Mouse (Mus musculus) central nervous system, embryonic 11.5 days (tissue): ENCODE data around the gene 4930518I15Rik. TPM values are rescaled to one million over a fixed set of nuclear protein-coding genes. Genes with fewer than 3 reads are reported as not detected.

Source experiments
- polyA plus RNA-seq: library from polyadenylated mRNA; depleted of rRNA; stranded (reverse); fragments of >200 nt; gene quantifications from 2 replicates; pipeline ENCODE4 v1.2.3, GENCODE M21; 2012; rRNA removed

Gene 4930518I15Rik
- polyA plus RNA-seq: 3.0 and 5.1 TPM in 2 replicates

GRCm38 (mm10) chr2:156857835-156858234 is at the start of gene 4930518I15Rik:
4930518I15Rik (minus strand) TSS chr2:156857946.

GRCm38 (mm10) chr2:156887017-156887416 is 29.3 kb upstream of the 4930518I15Rik start, which contains the start of gene Sla2:
Sla2 (minus strand) TSS chr2:156887192.

DNA sequence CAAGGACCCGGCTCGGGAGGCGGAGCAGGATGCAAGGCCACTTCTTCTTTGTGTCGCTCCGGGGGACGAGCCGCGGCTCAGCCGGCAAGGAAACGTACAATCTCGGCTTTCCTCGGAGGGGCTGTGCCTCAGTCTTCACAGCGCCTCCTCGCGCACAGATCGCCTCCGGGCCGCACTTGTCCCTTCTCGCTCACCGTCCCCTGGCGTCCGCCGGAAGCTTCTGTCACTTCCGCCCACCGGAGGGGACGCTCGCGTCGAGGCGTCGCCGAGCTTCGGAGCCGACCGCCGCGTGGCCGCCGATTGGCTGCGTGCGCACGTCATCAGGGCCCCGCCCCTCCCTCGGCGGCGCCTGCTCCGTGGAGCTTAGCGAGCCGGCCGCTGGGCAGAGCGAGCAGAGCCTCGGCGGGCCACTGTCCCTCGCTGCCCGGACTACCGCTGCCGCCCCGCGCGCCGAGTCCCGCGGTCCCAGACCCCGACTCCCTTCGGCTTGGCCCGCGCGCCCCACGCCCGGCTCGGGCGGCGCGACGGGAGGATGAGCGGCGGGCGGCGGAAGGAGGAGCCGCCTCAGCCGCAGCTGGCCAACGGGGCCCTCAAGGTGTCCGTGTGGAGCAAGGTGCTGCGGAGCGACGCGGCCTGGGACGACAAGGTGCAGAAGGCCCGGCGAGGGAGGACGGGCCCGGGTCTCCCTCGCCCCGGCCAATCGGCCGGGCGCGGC is 5.2 kb upstream of the 4930518I15Rik start, which contains the start of gene Rab5if:
Gene Rab5if, plus strand, starts transcription at position 357 of the 715 bp plus-strand sequence.

DNA sequence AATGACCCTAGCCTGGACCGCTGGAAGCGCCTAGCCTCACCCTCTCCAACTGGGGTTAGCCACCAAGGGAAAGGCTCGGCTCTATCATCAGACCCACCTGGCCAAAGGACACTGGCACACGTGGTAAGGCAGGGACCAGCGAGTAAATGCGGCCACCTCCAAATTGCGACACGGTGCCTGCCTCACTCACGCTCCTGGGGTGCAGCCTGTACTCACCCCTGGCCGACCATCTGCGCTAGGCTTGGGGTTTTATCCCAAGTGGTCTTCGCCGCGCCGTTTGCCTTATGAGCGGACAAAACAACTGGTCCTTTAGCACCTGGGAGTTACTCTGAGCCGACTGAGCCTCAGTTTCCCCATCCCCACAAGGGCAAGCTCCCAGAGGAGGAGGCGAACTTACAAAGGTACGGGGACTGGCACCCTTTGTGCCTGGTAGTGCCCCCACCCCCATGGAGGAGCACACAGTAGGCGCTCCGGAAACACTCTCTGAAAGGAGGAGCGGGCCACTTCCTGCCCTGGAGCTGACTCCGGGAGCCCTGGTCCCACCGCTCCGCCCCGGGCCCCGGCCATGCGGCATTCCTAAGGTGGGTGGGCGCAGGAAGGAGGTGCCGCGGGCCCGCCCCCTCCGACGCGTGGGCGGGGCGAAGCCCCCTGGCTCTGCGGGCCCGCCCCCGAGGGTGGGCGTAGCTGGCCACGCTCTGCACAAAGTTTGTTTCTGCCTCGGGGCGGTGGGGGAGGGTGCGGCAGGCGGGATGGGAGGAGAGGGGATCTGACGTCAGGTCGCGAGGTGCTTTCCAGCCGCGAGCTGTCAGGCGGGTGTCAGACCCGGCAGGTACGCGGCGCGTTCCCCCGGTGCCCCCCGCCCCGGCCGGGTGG is 18.2 kb downstream of the 4930518I15Rik start, which contains the start of gene Tgif2:
Gene Tgif2, plus strand, starts transcription at position 689 of the 873 bp plus-strand sequence.

Other genes with a start within 250 kb of the 4930518I15Rik start
- gene Dlgap4, start 244.2 kb downstream of the 4930518I15Rik start, polyA plus RNA-seq: 128 and 217 TPM in 2 replicates
- gene Myl9, start 82.5 kb downstream of the 4930518I15Rik start, polyA plus RNA-seq: 86.0 and 147 TPM in 2 replicates
- gene Tgif2, start 17.9 kb downstream of the 4930518I15Rik start, polyA plus RNA-seq: 61.3 and 63.7 TPM in 2 replicates
- 90.3 and 109 TPM in 2 replicates for gene Rab5if, start 5.2 kb upstream of the 4930518I15Rik start, polyA plus RNA-seq
- gene Sla2, start 29.2 kb upstream of the 4930518I15Rik start, polyA plus RNA-seq: 0.43 and 0.50 TPM in 2 replicates
- 26.6 and 51.0 TPM in 2 replicates for gene Ndrg3, start 134.1 kb upstream of the 4930518I15Rik start, polyA plus RNA-seq
- 41.0 and 50.2 TPM in 2 replicates for gene Dsn1, start 149.2 kb upstream of the 4930518I15Rik start, polyA plus RNA-seq
- gene Soga1, start 221.3 kb upstream of the 4930518I15Rik start, polyA plus RNA-seq: 15.4 and 19.0 TPM in 2 replicates
- 0.22 TPM in 1 of 2 replicates, not detected in the other for gene Tldc2, start 229.1 kb upstream of the 4930518I15Rik start, polyA plus RNA-seq